Mouse (Mus musculus) ES-Bruce4 (cell line): ENCODE data around the gene Col2a1.

Experiments
- CTCF ChIP-seq: IDR thresholded peaks from one replicate; pipeline ENCODE4 v1.8.1; 2011; ENCODE audit warnings: low read depth, low read length
- EP300 ChIP-seq: IDR thresholded peaks from 2 replicates; pipeline ENCODE4 v1.6.1; 2011; ENCODE audit warnings: low read depth, low read length; ENCODE audit not compliant: insufficient read depth
- POLR2A ChIP-seq: IDR thresholded peaks from one replicate; pipeline ENCODE4 v1.8.1; 2011; ENCODE audit warnings: low read length; ENCODE audit not compliant: insufficient read depth

DNA sequence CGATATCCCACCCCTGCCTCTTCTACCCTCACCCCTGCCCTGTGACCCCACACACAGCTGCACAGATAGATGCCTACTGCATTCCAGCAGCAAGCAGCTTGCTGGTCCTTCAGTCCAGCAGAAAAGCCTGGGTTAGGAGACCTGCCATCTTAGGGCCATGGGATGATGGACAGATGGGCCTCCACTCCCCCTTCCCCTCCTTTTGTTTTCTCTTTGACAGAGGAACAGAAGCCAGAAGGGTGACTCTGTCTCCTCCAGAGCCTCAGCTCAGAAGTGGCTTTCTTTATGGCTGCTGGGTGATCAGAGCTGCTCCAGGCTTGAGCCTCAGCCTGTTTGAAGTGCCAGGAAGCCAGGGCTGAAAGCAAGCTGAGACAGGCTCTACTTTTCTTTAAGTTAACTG lies 15.0 kb downstream of the Col2a1 start:
- no peak for TF ChIP-seq CTCF
- TF ChIP-seq POLR2A: no peak
- no peak for TF ChIP-seq EP300
